Mouse (Mus musculus) T-helper 1 cell (primary cell): Measurements from ENCODE around the gene Olfr543.

Source experiments
- in situ Hi-C: fragments of 300-600 bp; cut with MboI, MseI; formaldehyde crosslinking; loops from one replicate; pipeline ENCODE4 v1.15.1; 2025; ENCODE audit warnings: high pct_unique_total_duplicates

Olfr543 gene

GRCm38 (mm10) chr7:102477377-102477776, 4.1 kb downstream of the Olfr543 start:
- in situ Hi-C loops, result no loop called here

- in situ Hi-C loops, result no loop called here
Observed at GRCm38 (mm10) chr7:102476601-102477000, 4.9 kb downstream of the Olfr543 start.

GRCm38 (mm10) chr7:102472675-102473074, 8.8 kb downstream of the Olfr543 start:
- in situ Hi-C loops, result no loop called here

- in situ Hi-C loops, result no loop called here
Observed at GRCm38 (mm10) chr7:102467566-102467965, 13.9 kb downstream of the Olfr543 start.

GRCm38 (mm10) chr7:102458618-102459380, 22.7 kb downstream of the Olfr543 start:
- in situ Hi-C loops, result no loop called here

- in situ Hi-C loops, result no loop called here
Observed at GRCm38 (mm10) chr7:102446438-102446837, 35.0 kb downstream of the Olfr543 start.

GRCm38 (mm10) chr7:102444301-102444700, 37.2 kb downstream of the Olfr543 start:
- in situ Hi-C loops, result no loop called here

- in situ Hi-C loops, result no loop called here
Observed at GRCm38 (mm10) chr7:102442432-102442831, 39.0 kb downstream of the Olfr543 start.

- in situ Hi-C loops, result no loop called here
Observed at GRCm38 (mm10) chr7:102441657-102442391, 39.7 kb downstream of the Olfr543 start, which contains the start of gene Rrm1. Rrm1 (plus strand) TSS chr7:102441695.

- in situ Hi-C loops, result no loop called here
Observed at GRCm38 (mm10) chr7:102440822-102441656, 40.4 kb downstream of the Olfr543 start.

GRCm38 (mm10) chr7:102434344-102434743, 47.1 kb downstream of the Olfr543 start:
- in situ Hi-C loops, result no loop called here
